Mouse (Mus musculus): ENCODE data around the gene Dnm3. TPM values are rescaled to one million over a fixed set of nuclear protein-coding genes. Genes with fewer than 3 reads are reported as not detected.

Gene Dnm3
- total and polyA plus RNA-seq, 3 experiments = not detected

GRCm38 (mm10) chr1:161992389-161992788, 485.4 kb downstream of the Dnm3 start:
- H3K4me3 ChIP-seq (ENCODE audit: control insufficient read depth in 1 of 2, insufficient read depth in 1 of 2, low read depth in 2 of 2, low read length in 2 of 2) = no peak overlapping the region
- H3K4me1 ChIP-seq (ENCODE audit: control insufficient read depth in 1 of 2, insufficient read depth in 2 of 2, low read length in 2 of 2) = no peaks in the 10 kb centered on the region
- peaks cover 2 to 4% of the 10 kb centered on the region in 2 experiments for H3K27me3 ChIP-seq (ENCODE audit: control insufficient read depth in 1 of 2, insufficient read depth in 2 of 2, low read length in 2 of 2)
- H3K27ac ChIP-seq (ENCODE audit: control insufficient read depth, low read depth, low read length) = no peak overlapping the region
- no peaks in the 10 kb centered on the region for H3K36me3 ChIP-seq (ENCODE audit: control insufficient read depth in 1 of 2, insufficient read depth in 2 of 2, low read length in 2 of 2)
- TF ChIP-seq ZMIZ1 (IDR thresholded peaks at IDR 0.05; ENCODE audit: low read depth, low read length) = no peak
- no peak for TF ChIP-seq MEF2A (IDR thresholded peaks at IDR 0.05; ENCODE audit: extremely low read depth, insufficient replicate concordance, low read depth, low read length, poor library complexity, severe bottlenecking)
- TF ChIP-seq ELF1 (IDR thresholded peaks at IDR 0.05; ENCODE audit: low read depth, low read length) = no peak
- no peak for TF ChIP-seq GATA1 (IDR thresholded peaks at IDR 0.05; ENCODE audit: low read depth, low read length)
- no peak for TF ChIP-seq MYB (IDR thresholded peaks at IDR 0.05; ENCODE audit: low read depth, low read length)
- no peak for TF ChIP-seq USF2 (IDR thresholded peaks at IDR 0.05; ENCODE audit: borderline replicate concordance in 1 of 2, insufficient read depth in 1 of 2, low read depth in 1 of 2, low read length in 2 of 2)
- TF ChIP-seq TCF12 (IDR thresholded peaks at IDR 0.05; ENCODE audit: low read depth, low read length) = no peak
- TF ChIP-seq NRF1 (IDR thresholded peaks at IDR 0.05; ENCODE audit: insufficient read depth, low read depth, low read length, poor library complexity, severe bottlenecking) = no peak
- no peak for TF ChIP-seq JUND (IDR thresholded peaks at IDR 0.05; ENCODE audit: low read depth, low read length)
- no peak for TF ChIP-seq RAD21 (IDR thresholded peaks at IDR 0.05; ENCODE audit: low read depth, low read length)
- no peak for TF ChIP-seq SIN3A (IDR thresholded peaks at IDR 0.05; ENCODE audit: low read length)
- no peak for TF ChIP-seq ETS1 (IDR thresholded peaks at IDR 0.05; ENCODE audit: low read depth, low read length)
- TF ChIP-seq POLR2A (IDR thresholded peaks at IDR 0.05; ENCODE audit: control insufficient read depth in 1 of 2, insufficient read depth in 1 of 2, low read depth in 1 of 2, low read length in 2 of 2, poor library complexity in 1 of 2) = no peak
- no peak for TF ChIP-seq TBP (IDR thresholded peaks at IDR 0.05; ENCODE audit: low read depth, low read length)
- TF ChIP-seq MAZ (IDR thresholded peaks at IDR 0.05; ENCODE audit: low read depth, low read length) = no peak
- TF ChIP-seq ZC3H11A (IDR thresholded peaks at IDR 0.05; ENCODE audit: low read depth, low read length) = no peak
- TF ChIP-seq CHD1 (IDR thresholded peaks at IDR 0.05; ENCODE audit: low read depth, low read length) = no peak
- TF ChIP-seq POLR2AphosphoS2 (IDR thresholded peaks at IDR 0.05; ENCODE audit: low read length) = no peak
- no peak for TF ChIP-seq MAX (IDR thresholded peaks at IDR 0.05; ENCODE audit: low read length)
- H3K79me2 ChIP-seq (ENCODE audit: control insufficient read depth, insufficient read depth, low read length, poor library complexity) = no peaks in the 10 kb centered on the region
- no peaks in the 10 kb centered on the region for H3K9me3 ChIP-seq (replicated peaks; ENCODE audit: insufficient read depth, low read length)
- DNase-seq (ENCODE audit: low read depth, low spot score) = no peak
- no peak overlapping the region for H3K9ac ChIP-seq (ENCODE audit: control insufficient read depth, low read depth, low read length, poor library complexity, severe bottlenecking)

GRCm38 (mm10) chr1:161991846-161992245, 486.0 kb downstream of the Dnm3 start:
- Histone ChIP-seq H3K4me3 (ENCODE audit: control insufficient read depth in 1 of 2, insufficient read depth in 1 of 2, low read depth in 2 of 2, low read length in 2 of 2) (no peak overlapping the region), H3K27ac (ENCODE audit: control insufficient read depth, low read depth, low read length) (no peak overlapping the region), H3K36me3 (ENCODE audit: control insufficient read depth in 1 of 2, insufficient read depth in 2 of 2, low read length in 2 of 2) (no peaks in the 10 kb centered on the region), H3K79me2 (ENCODE audit: control insufficient read depth, insufficient read depth, low read length, poor library complexity) (no peaks in the 10 kb centered on the region), H3K9ac (ENCODE audit: control insufficient read depth, low read depth, low read length, poor library complexity, severe bottlenecking) (no peak overlapping the region), H3K4me1 (ENCODE audit: control insufficient read depth in 1 of 2, insufficient read depth in 2 of 2, low read length in 2 of 2) (no peaks in the 10 kb centered on the region), H3K9me3 (replicated peaks; ENCODE audit: insufficient read depth, low read length) (no peaks in the 10 kb centered on the region), H3K27me3 (ENCODE audit: control insufficient read depth in 1 of 2, insufficient read depth in 2 of 2, low read length in 2 of 2) (peaks cover 2 to 4% of the 10 kb centered on the region in 2 experiments)
- no peak for TF ChIP-seq CTCF (IDR thresholded peaks at IDR 0.05 in 2 of 3, conservative IDR thresholded peaks at IDR 0.05 in 1 of 3; ENCODE audit: control insufficient read depth in 1 of 3, insufficient read depth in 1 of 3, low read depth in 2 of 3, low read length in 3 of 3, poor library complexity in 1 of 3, severe bottlenecking in 1 of 3)
- no peak for TF ChIP-seq UBTF (IDR thresholded peaks at IDR 0.05; ENCODE audit: borderline replicate concordance, insufficient read depth, low read depth, low read length)
- TF ChIP-seq POLR2A (IDR thresholded peaks at IDR 0.05; ENCODE audit: control insufficient read depth in 1 of 2, insufficient read depth in 1 of 2, low read depth in 1 of 2, low read length in 2 of 2, poor library complexity in 1 of 2) = no peak
- TF ChIP-seq TBP (IDR thresholded peaks at IDR 0.05; ENCODE audit: low read depth, low read length) = no peak
- DNase-seq (ENCODE audit: low read depth, low spot score) = no peak
